Mouse (Mus musculus): ENCODE results near the gene Hscb. TPM values are rescaled to one million over a fixed set of nuclear protein-coding genes. Genes with fewer than 3 reads are reported as not detected.

Gene Hscb
- total and polyA plus RNA-seq, 3 experiments = 17.7 to 18.7 (median 18.5) TPM

- H3K4me3 ChIP-seq = peak overlapping the region; percentile 91; the same call in 1 of the 2 replicates
- peak overlapping the region; percentile 99; the same call in 1 of the 2 replicates for H3K9ac ChIP-seq (ENCODE audit: low read depth, low read length)
- H3K27me3 ChIP-seq (ENCODE audit: control insufficient read depth, insufficient read depth, low read length) = no peaks in the 10 kb centered on the region
- WGBS = 79% methylated on average over 4 of the region's 4 CpGs
- TF ChIP-seq EP300 (IDR thresholded peaks at IDR 0.05; ENCODE audit: insufficient read depth, low read depth, low read length) (no peak), POLR2A (IDR thresholded peaks at IDR 0.05; ENCODE audit: insufficient read depth, low read depth, low read length) (no peak), CTCF (IDR thresholded peaks at IDR 0.05) (no peak)
- H3K79me2 ChIP-seq (replicated peaks; ENCODE audit: control insufficient read depth, insufficient read depth, low read length) = peaks cover 5% of the 10 kb centered on the region
- intact Hi-C loops (cut with DNase I) = no loop called here
- H3K27ac ChIP-seq = peak overlapping the region; percentile 83
- peaks cover 5% of the 10 kb centered on the region for H3K36me3 ChIP-seq (ENCODE audit: control insufficient read depth, insufficient read depth, low read length)
- no peak for DNase-seq
- peaks cover 15% of the 10 kb centered on the region for H3K4me1 ChIP-seq (ENCODE audit: control insufficient read depth, insufficient read depth, low read length)
These were observed 32.1 kb downstream of the Hscb start for GRCm38 (mm10) chr5:110807453-110807852.

GRCm38 (mm10) chr5:110806676-110807075 is 32.9 kb downstream of the Hscb start:
- Histone ChIP-seq H3K4me3 (no peak overlapping the region), H3K27ac (peak overlapping the region; percentile 83), H3K27me3 (ENCODE audit: control insufficient read depth, insufficient read depth, low read length) (no peaks in the 10 kb centered on the region), H3K79me2 (replicated peaks; ENCODE audit: control insufficient read depth, insufficient read depth, low read length) (peaks cover 8% of the 10 kb centered on the region), H3K36me3 (ENCODE audit: control insufficient read depth, insufficient read depth, low read length) (peaks cover 5% of the 10 kb centered on the region), H3K9ac (ENCODE audit: low read depth, low read length) (peak overlapping the region; percentile 33; the same call in 1 of the 2 replicates), H3K4me1 (ENCODE audit: control insufficient read depth, insufficient read depth, low read length) (peaks cover 21% of the 10 kb centered on the region)
- intact Hi-C loops (cut with DNase I) = no loop called here
- no peak for DNase-seq
- 54% methylated on average over 1 of the region's 1 CpGs for WGBS
- TF ChIP-seq CTCF (IDR thresholded peaks at IDR 0.05) (no peak), EP300 (IDR thresholded peaks at IDR 0.05; ENCODE audit: insufficient read depth, low read depth, low read length) (no peak), POLR2A (IDR thresholded peaks at IDR 0.05; ENCODE audit: insufficient read depth, low read depth, low read length) (no peak)

GRCm38 (mm10) chr5:110806154-110806553 is 33.4 kb downstream of the Hscb start:
- no peak overlapping the region for H3K9ac ChIP-seq (ENCODE audit: low read depth, low read length)
- 65% methylated on average over 4 of the region's 4 CpGs for WGBS
- H3K79me2 ChIP-seq (replicated peaks; ENCODE audit: control insufficient read depth, insufficient read depth, low read length) = peaks cover 8% of the 10 kb centered on the region
- no peak for TF ChIP-seq EP300 (IDR thresholded peaks at IDR 0.05; ENCODE audit: insufficient read depth, low read depth, low read length)
- no peak for TF ChIP-seq POLR2A (IDR thresholded peaks at IDR 0.05; ENCODE audit: insufficient read depth, low read depth, low read length)
- H3K27ac ChIP-seq = peak overlapping the region; percentile 15
- intact Hi-C loops (cut with DNase I) = no loop called here
- no peak for DNase-seq
- H3K36me3 ChIP-seq (ENCODE audit: control insufficient read depth, insufficient read depth, low read length) = peaks cover 5% of the 10 kb centered on the region
- H3K4me1 ChIP-seq (ENCODE audit: control insufficient read depth, insufficient read depth, low read length) = peaks cover 23% of the 10 kb centered on the region
- no peaks in the 10 kb centered on the region for H3K27me3 ChIP-seq (ENCODE audit: control insufficient read depth, insufficient read depth, low read length)
- no peak overlapping the region for H3K4me3 ChIP-seq

- no peak for DNase-seq
- Histone ChIP-seq H3K79me2 (replicated peaks; ENCODE audit: control insufficient read depth, insufficient read depth, low read length) (peaks cover 8% of the 10 kb centered on the region), H3K9ac (ENCODE audit: low read depth, low read length) (no peak overlapping the region), H3K4me3 (no peak overlapping the region), H3K4me1 (ENCODE audit: control insufficient read depth, insufficient read depth, low read length) (peaks cover 27% of the 10 kb centered on the region), H3K36me3 (ENCODE audit: control insufficient read depth, insufficient read depth, low read length) (peaks cover 5% of the 10 kb centered on the region), H3K27me3 (ENCODE audit: control insufficient read depth, insufficient read depth, low read length) (no peaks in the 10 kb centered on the region), H3K27ac (no peak overlapping the region)
- TF ChIP-seq CTCF (IDR thresholded peaks at IDR 0.05) = no peak
- TF ChIP-seq POLR2A (IDR thresholded peaks at IDR 0.05; ENCODE audit: insufficient read depth, low read depth, low read length) = no peak
- no peak for TF ChIP-seq EP300 (IDR thresholded peaks at IDR 0.05; ENCODE audit: insufficient read depth, low read depth, low read length)
- WGBS = 51% methylated on average over 7 of the region's 7 CpGs
- intact Hi-C loops (cut with DNase I) = no loop called here
These were observed 35.4 kb downstream of the Hscb start for GRCm38 (mm10) chr5:110804012-110804743.

- TF ChIP-seq EP300 (IDR thresholded peaks at IDR 0.05; ENCODE audit: insufficient read depth, low read depth, low read length) (no peak), CTCF (IDR thresholded peaks at IDR 0.05) (no peak), POLR2A (IDR thresholded peaks at IDR 0.05; ENCODE audit: insufficient read depth, low read depth, low read length) (no peak)
- H3K9ac ChIP-seq (ENCODE audit: low read depth, low read length) = no peak overlapping the region
These were observed 36.8 kb downstream of the Hscb start for GRCm38 (mm10) chr5:110802809-110803208.

GRCm38 (mm10) chr5:110802186-110802585 is 37.4 kb downstream of the Hscb start:
- 51% methylated on average over 4 of the region's 4 CpGs for WGBS
- TF ChIP-seq POLR2A (IDR thresholded peaks at IDR 0.05; ENCODE audit: insufficient read depth, low read depth, low read length) (no peak), CTCF (IDR thresholded peaks at IDR 0.05) (no peak), EP300 (IDR thresholded peaks at IDR 0.05; ENCODE audit: insufficient read depth, low read depth, low read length) (no peak)

More at GRCm38 (mm10) chr5:110802809-110803208, 36.8 kb downstream of the Hscb start:
- H3K36me3 ChIP-seq (ENCODE audit: control insufficient read depth, insufficient read depth, low read length) = peaks cover 5% of the 10 kb centered on the region
- intact Hi-C loops (cut with DNase I) = no loop called here
- DNase-seq = no peak
- peaks cover 29% of the 10 kb centered on the region for H3K4me1 ChIP-seq (ENCODE audit: control insufficient read depth, insufficient read depth, low read length)
- H3K27me3 ChIP-seq (ENCODE audit: control insufficient read depth, insufficient read depth, low read length) = no peaks in the 10 kb centered on the region
- no peak overlapping the region for H3K27ac ChIP-seq
- peaks cover 8% of the 10 kb centered on the region for H3K79me2 ChIP-seq (replicated peaks; ENCODE audit: control insufficient read depth, insufficient read depth, low read length)
- no peak overlapping the region for H3K4me3 ChIP-seq

More at GRCm38 (mm10) chr5:110802186-110802585, 37.4 kb downstream of the Hscb start:
- Histone ChIP-seq H3K4me1 (ENCODE audit: control insufficient read depth, insufficient read depth, low read length) (peaks cover 26% of the 10 kb centered on the region), H3K27ac (peak overlapping the region; percentile 1; the same call in 1 of the 2 replicates), H3K36me3 (ENCODE audit: control insufficient read depth, insufficient read depth, low read length) (peaks cover 5% of the 10 kb centered on the region), H3K9ac (ENCODE audit: low read depth, low read length) (0 out of 2 replicates have a peak overlapping the region, but pooled peaks have one; percentile 10), H3K27me3 (ENCODE audit: control insufficient read depth, insufficient read depth, low read length) (no peaks in the 10 kb centered on the region), H3K4me3 (no peak overlapping the region), H3K79me2 (replicated peaks; ENCODE audit: control insufficient read depth, insufficient read depth, low read length) (peaks cover 8% of the 10 kb centered on the region)
- intact Hi-C loops (cut with DNase I) = no loop called here
- peak in 1 of 2 experiments; percentile 66 for DNase-seq

Measured in heart, adult 2 months (tissue).